Mouse (Mus musculus): Measurements from ENCODE around the gene Eif2d. TPM values are rescaled to one million over a fixed set of nuclear protein-coding genes. Genes with fewer than 3 reads are reported as not detected.

Gene Eif2d
- polyA plus RNA-seq, 1 experiment from 2014 or later = 58.0 TPM

DNA sequence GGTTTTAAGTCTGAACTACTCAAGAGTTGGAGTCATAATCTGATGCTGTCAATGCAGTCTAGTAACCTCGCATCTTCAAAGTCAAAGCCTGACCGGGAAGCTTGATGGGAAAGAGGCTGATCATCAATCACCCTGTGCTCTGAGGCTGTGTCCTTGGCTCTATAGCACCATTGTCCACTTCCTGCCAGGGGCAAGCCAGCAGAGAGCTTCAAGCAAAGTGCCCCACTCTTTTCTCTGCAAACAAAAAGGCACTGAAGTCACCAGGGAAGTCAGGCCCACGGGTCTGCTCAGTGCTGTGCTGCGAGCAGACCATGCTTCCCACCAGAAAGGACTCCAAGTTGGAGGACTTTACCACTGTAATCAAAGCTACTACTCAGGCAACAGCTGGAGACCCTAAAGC lies 24.3 kb downstream of the Eif2d start:
- Histone ChIP-seq H3K9ac (ENCODE audit: low read depth, low read length) (no peak overlapping the region), H3K9me3 (ENCODE audit: control insufficient read depth, low read length) (no peaks in the 10 kb centered on the region), H3K27ac (ENCODE audit: low read length) (no peak overlapping the region), H3K4me1 (ENCODE audit: control insufficient read depth, insufficient read depth, low read length) (no peaks in the 10 kb centered on the region), H3K27me3 (replicated peaks; ENCODE audit: control insufficient read depth, insufficient read depth, low read length) (no peaks in the 10 kb centered on the region), H3K4me3 (ENCODE audit: low read length) (no peak overlapping the region), H3K36me3 (ENCODE audit: control insufficient read depth, insufficient read depth, low read length) (peaks cover 8% of the 10 kb centered on the region), H3K4me2 (ENCODE audit: low read depth, low read length) (no peak overlapping the region)
- 71% methylated on average over 4 of the region's 4 CpGs for WGBS
- ATAC-seq = no peak

DNA sequence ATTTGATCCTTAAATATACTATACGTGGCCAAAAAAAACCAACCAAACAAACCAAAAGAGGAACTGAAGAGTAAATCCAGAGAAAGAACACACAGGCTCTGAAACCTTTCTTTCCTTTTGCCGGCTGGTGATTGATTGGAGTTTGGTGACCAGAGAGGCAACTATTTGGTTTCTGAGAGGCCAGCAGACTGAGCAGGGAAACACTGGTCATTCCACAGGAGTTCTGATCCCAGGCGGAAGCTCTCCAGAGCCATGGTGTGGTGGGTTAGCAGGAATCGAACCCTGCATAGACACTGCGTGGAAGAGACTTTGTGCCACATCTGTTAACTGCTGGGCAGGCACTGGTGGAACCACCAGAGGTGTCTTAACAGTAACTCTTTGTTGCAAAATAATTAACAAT lies 25.1 kb downstream of the Eif2d start:
- Histone ChIP-seq H3K27me3 (replicated peaks; ENCODE audit: control insufficient read depth, insufficient read depth, low read length) (no peaks in the 10 kb centered on the region), H3K9me3 (ENCODE audit: control insufficient read depth, low read length) (no peaks in the 10 kb centered on the region), H3K4me2 (ENCODE audit: low read depth, low read length) (no peak overlapping the region), H3K36me3 (ENCODE audit: control insufficient read depth, insufficient read depth, low read length) (peaks cover 7% of the 10 kb centered on the region), H3K9ac (ENCODE audit: low read depth, low read length) (no peak overlapping the region), H3K4me1 (ENCODE audit: control insufficient read depth, insufficient read depth, low read length) (no peaks in the 10 kb centered on the region), H3K27ac (ENCODE audit: low read length) (no peak overlapping the region), H3K4me3 (ENCODE audit: low read length) (no peak overlapping the region)
- WGBS = 75% methylated on average over 5 of the region's 5 CpGs
- ATAC-seq = no peak

DNA sequence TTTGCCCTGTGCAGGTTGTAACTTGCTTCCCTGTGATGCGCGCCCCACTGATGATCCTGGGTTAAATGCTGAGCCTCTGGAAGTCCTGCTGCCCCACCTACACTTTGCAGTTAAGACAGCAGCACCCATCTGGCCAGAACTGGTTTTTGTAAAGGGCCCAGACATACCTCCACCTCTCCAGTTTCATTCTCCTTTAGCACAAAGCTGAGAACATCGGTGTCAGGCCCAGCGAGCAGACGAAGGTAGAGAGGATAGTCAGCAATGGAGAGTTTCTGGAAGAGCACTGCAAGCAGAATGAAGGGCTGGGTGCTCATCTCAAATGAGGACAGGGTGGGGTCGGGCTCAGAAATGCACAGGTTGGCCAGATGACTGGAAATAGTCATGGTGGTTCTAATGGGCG lies 27.4 kb downstream of the Eif2d start:
- Histone ChIP-seq H3K36me3 (ENCODE audit: control insufficient read depth, insufficient read depth, low read length) (peaks cover 2% of the 10 kb centered on the region; the same call in 1 of the 2 replicates), H3K27ac (ENCODE audit: low read length) (no peak overlapping the region), H3K4me1 (ENCODE audit: control insufficient read depth, insufficient read depth, low read length) (no peaks in the 10 kb centered on the region), H3K9me3 (ENCODE audit: control insufficient read depth, low read length) (no peaks in the 10 kb centered on the region), H3K27me3 (replicated peaks; ENCODE audit: control insufficient read depth, insufficient read depth, low read length) (no peaks in the 10 kb centered on the region), H3K4me3 (ENCODE audit: low read length) (no peak overlapping the region), H3K9ac (ENCODE audit: low read depth, low read length) (no peak overlapping the region), H3K4me2 (ENCODE audit: low read depth, low read length) (no peak overlapping the region)
- WGBS = 94% methylated on average over 7 of the region's 7 CpGs
- ATAC-seq = no peak

DNA sequence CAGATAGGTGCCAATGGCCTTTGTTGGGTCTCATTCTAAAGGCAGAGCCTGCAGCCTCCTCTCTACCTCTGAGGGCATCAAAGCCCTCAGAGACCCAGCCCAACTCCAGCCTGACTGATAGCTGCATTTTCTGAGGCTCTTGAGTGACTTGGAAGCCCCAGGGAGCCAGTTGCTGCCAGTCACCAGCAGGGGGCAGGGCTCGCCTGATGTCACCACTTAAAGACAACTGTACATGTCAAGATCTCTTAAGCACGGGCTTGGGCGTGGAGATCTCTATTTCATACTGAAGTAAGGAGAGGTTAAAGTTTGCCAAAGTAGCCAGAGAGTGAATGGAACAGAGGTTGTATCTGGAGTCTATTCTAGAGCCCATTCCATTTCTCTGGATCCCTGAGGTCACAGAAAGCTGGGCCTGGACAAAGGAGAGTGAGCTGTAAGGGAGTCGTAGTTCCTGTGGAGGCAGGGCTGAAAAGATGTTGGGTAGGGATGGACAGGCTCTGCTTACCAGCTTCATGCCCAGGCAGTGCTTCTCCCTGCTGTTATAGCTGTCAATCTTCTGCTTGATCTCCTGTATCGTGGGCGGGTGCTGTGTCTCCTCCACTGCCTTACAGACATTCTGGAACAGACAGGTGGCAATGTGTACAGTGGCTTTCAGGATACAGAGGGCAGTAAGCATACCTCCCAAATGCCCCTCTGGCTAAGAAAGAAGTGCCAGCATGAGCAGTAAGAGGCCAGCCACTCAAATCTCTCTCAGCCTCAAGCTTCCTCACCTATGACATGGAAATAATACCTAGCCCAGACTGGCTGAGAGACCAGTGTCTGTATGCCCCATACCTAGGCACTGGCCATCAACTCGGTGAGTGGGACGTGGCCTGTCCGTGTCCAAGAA lies 28.9 kb downstream of the Eif2d start:
- no peaks in the 10 kb centered on the region for H3K36me3 ChIP-seq (ENCODE audit: control insufficient read depth, insufficient read depth, low read length)
- no peak overlapping the region for H3K4me3 ChIP-seq (ENCODE audit: low read length)
- no peak overlapping the region for H3K27ac ChIP-seq (ENCODE audit: low read length)
- no peak overlapping the region for H3K4me2 ChIP-seq (ENCODE audit: low read depth, low read length)
- no peak overlapping the region for H3K9ac ChIP-seq (ENCODE audit: low read depth, low read length)
- peak; percentile 63 for ATAC-seq
- H3K9me3 ChIP-seq (ENCODE audit: control insufficient read depth, low read length) = no peaks in the 10 kb centered on the region
- no peaks in the 10 kb centered on the region for H3K4me1 ChIP-seq (ENCODE audit: control insufficient read depth, insufficient read depth, low read length)
- 64% methylated on average over 9 of the region's 9 CpGs for WGBS
- H3K27me3 ChIP-seq (replicated peaks; ENCODE audit: control insufficient read depth, insufficient read depth, low read length) = no peaks in the 10 kb centered on the region

DNA sequence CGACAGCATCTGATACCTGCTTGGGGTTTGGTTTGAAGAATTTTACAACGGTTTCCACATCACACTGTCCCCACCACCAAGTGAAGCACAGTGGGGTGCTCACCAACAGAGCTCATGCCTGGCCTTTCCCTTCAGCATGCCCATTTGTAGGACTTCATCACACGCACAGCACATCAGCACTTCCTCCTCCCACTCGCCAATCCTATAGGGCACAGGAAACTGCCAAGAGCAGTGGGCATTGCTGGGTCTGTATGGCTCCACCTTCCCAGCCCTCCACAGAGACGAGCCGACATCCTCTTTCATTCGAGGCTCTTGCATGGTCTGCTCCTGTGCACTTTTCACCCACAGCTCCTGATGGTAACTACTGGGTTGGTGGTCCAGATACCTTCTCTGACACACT lies 30.2 kb downstream of the Eif2d start:
- ATAC-seq = no peak
- H3K27me3 ChIP-seq (replicated peaks; ENCODE audit: control insufficient read depth, insufficient read depth, low read length) = no peaks in the 10 kb centered on the region
- WGBS = 87% methylated on average over 7 of the region's 7 CpGs

DNA sequence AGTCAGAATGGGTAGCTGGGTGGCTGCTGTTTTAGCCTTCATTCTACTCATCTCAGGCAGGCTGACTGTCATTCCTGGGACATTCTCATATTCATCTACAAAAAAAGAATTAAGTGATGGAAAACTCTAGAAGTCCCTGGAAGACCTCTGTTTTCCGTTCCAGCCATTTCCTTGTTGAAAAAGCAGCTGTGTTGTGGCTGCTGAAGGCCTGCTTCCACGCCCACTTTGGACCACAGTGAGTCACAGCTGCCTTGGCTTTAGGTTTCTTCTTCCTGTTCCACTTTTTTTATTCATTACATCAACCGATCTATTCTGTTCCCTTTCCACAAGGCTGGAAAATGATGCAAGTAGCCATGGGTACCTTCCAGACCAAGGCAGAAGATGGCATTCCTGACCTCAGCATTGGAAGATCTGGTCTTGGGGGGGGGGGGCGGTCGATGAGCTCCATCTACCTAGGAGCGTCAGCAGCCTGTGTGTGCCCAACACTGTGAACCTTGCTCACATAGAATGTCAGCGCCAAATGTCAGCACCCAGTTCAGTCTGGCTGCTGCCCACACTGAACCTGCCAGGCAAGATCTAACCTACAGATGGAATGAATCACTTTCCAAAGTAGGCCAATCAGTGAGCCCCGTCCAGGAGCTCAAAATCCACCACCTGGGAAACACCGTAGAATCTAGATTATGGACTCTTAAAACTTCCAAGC lies 31.4 kb downstream of the Eif2d start:
- no peak for ATAC-seq
- Histone ChIP-seq H3K27ac (ENCODE audit: low read length) (no peak overlapping the region), H3K27me3 (replicated peaks; ENCODE audit: control insufficient read depth, insufficient read depth, low read length) (no peaks in the 10 kb centered on the region)

More for the DNA sequence above, 30.2 kb downstream of the Eif2d start:
- no peak overlapping the region for H3K9ac ChIP-seq (ENCODE audit: low read depth, low read length)
- no peaks in the 10 kb centered on the region for H3K4me1 ChIP-seq (ENCODE audit: control insufficient read depth, insufficient read depth, low read length)
- H3K27ac ChIP-seq (ENCODE audit: low read length) = no peak overlapping the region
- no peak overlapping the region for H3K4me3 ChIP-seq (ENCODE audit: low read length)
- no peak overlapping the region for H3K4me2 ChIP-seq (ENCODE audit: low read depth, low read length)
- no peaks in the 10 kb centered on the region for H3K9me3 ChIP-seq (ENCODE audit: control insufficient read depth, low read length)
- no peaks in the 10 kb centered on the region for H3K36me3 ChIP-seq (ENCODE audit: control insufficient read depth, insufficient read depth, low read length)

DNA sequence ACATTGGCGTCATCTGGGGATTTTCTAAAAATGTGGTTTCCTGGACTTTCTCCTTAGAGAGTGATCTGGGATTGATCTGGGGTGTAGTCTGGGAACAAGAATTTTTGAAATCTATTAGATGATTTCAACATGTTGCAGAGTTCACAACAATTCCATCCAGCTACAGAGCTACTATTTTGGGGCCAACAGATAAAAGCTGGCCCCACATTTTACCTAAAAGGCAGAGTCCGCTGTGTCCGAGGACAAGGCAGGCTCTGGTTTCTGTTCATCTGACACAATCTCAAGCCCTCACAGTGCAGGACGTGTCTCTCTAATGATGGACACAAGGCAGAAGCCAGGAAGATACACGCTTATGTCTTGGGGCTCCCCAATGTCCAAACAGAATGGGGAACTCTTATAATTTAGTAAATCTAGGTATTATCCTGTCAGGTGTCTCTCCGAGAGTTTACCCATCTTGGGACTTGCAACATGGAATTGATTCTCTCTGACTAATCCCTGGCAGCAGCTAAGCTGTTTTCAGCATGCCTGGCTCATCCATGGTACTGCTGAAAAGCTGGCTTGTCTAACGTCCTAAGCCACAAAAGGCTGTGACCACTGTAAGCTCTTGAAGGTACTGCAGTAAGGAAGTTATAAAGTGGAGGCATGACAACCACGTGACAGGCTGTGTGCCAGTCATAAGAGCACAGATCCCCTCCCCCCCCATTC lies 32.1 kb downstream of the Eif2d start:
- Histone ChIP-seq H3K4me2 (ENCODE audit: low read depth, low read length) (no peak overlapping the region), H3K4me3 (ENCODE audit: low read length) (no peak overlapping the region), H3K27me3 (replicated peaks; ENCODE audit: control insufficient read depth, insufficient read depth, low read length) (no peaks in the 10 kb centered on the region), H3K4me1 (ENCODE audit: control insufficient read depth, insufficient read depth, low read length) (no peaks in the 10 kb centered on the region), H3K36me3 (ENCODE audit: control insufficient read depth, insufficient read depth, low read length) (no peaks in the 10 kb centered on the region), H3K9ac (ENCODE audit: low read depth, low read length) (no peak overlapping the region), H3K27ac (ENCODE audit: low read length) (no peak overlapping the region), H3K9me3 (ENCODE audit: control insufficient read depth, low read length) (no peaks in the 10 kb centered on the region)
- no peak for ATAC-seq
- WGBS = 75% methylated on average over 8 of the region's 8 CpGs

More for the DNA sequence above, 31.4 kb downstream of the Eif2d start:
- WGBS = 78% methylated on average over 9 of the region's 9 CpGs
- no peaks in the 10 kb centered on the region for H3K36me3 ChIP-seq (ENCODE audit: control insufficient read depth, insufficient read depth, low read length)
- H3K4me3 ChIP-seq (ENCODE audit: low read length) = no peak overlapping the region
- H3K9me3 ChIP-seq (ENCODE audit: control insufficient read depth, low read length) = no peaks in the 10 kb centered on the region
- no peak overlapping the region for H3K9ac ChIP-seq (ENCODE audit: low read depth, low read length)
- no peaks in the 10 kb centered on the region for H3K4me1 ChIP-seq (ENCODE audit: control insufficient read depth, insufficient read depth, low read length)
- no peak overlapping the region for H3K4me2 ChIP-seq (ENCODE audit: low read depth, low read length)

DNA sequence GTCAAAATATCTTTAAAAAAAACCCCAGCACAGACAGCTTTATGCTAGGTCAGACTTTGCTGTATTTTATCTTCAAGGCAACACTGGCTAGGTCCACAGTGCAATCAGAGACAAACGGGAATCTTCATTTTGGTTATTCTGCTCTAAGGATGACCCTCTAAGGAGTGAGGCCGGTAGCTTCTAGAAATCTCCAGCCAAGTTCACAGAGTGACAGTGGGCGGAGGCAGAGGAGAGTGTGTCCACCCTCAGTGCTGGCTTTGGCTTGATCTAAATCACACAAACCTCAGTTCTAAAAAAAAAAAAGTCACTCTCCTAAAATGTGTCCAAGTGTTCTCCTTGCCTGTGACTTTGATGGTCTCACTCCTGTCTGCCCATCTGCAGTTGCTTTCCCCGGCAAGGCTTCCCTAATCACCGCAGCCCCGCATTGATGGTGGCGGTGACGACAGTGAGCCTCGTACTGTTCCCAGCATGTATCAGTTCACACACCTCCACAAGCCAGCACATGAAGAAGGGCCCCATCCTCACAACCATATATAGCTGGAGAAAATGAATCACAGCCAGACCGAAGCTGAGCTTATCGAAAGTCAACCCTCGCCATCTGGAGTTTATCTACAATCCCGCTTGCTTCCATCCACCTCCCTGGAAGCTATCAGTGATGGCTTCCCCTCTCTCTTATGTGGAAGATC lies 33.0 kb downstream of the Eif2d start:
- H3K27me3 ChIP-seq (replicated peaks; ENCODE audit: control insufficient read depth, insufficient read depth, low read length) = no peaks in the 10 kb centered on the region
- H3K4me1 ChIP-seq (ENCODE audit: control insufficient read depth, insufficient read depth, low read length) = no peaks in the 10 kb centered on the region
- 73% methylated on average over 13 of the region's 13 CpGs for WGBS
- no peak overlapping the region for H3K9ac ChIP-seq (ENCODE audit: low read depth, low read length)
- no peak for ATAC-seq
- no peak overlapping the region for H3K4me3 ChIP-seq (ENCODE audit: low read length)
- no peak overlapping the region for H3K4me2 ChIP-seq (ENCODE audit: low read depth, low read length)
- H3K27ac ChIP-seq (ENCODE audit: low read length) = no peak overlapping the region
- H3K9me3 ChIP-seq (ENCODE audit: control insufficient read depth, low read length) = no peaks in the 10 kb centered on the region
- no peaks in the 10 kb centered on the region for H3K36me3 ChIP-seq (ENCODE audit: control insufficient read depth, insufficient read depth, low read length)

DNA sequence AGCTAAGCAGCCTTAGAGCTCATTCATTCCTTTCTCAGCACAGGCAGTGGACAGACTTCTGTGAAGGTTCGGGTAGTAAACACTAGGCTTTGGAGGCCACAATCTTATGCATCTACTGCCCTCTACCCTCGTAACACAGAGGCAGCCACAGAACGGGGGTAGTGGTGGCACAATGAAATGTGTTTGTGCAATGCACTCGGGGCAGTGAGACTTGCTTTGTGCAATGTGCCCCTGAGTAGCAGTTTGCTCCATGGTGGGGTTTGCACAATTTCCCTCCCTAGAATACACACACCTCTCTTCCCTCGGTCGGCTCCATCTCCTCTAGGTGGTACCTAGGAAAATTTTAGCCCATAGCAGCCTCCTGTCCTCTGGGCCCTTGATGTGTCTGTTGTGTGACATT lies 34.0 kb downstream of the Eif2d start:
- Histone ChIP-seq H3K9me3 (ENCODE audit: control insufficient read depth, low read length) (no peaks in the 10 kb centered on the region), H3K27ac (ENCODE audit: low read length) (no peak overlapping the region), H3K27me3 (replicated peaks; ENCODE audit: control insufficient read depth, insufficient read depth, low read length) (no peaks in the 10 kb centered on the region), H3K4me2 (ENCODE audit: low read depth, low read length) (no peak overlapping the region), H3K4me3 (ENCODE audit: low read length) (no peak overlapping the region), H3K9ac (ENCODE audit: low read depth, low read length) (no peak overlapping the region), H3K4me1 (ENCODE audit: control insufficient read depth, insufficient read depth, low read length) (no peaks in the 10 kb centered on the region), H3K36me3 (ENCODE audit: control insufficient read depth, insufficient read depth, low read length) (no peaks in the 10 kb centered on the region)
- no peak for ATAC-seq
- WGBS = 74% methylated on average over 6 of the region's 6 CpGs
